Mouse (Mus musculus) layer of hippocampus, adult 9-11 months (tissue): ENCODE measurements at regions not wholly inside any gene's neighbourhood (a gene's known extent, or its start where the extent isn't known, plus 50 kb on each side); places are given as distances from the start of the nearest gene placed in this dataset.
"Not testable (repeated sequence)": the region's sequence is repeated elsewhere in the genome, so short reads cannot be mapped to it uniquely, and the experiment has no call there.

ENCODE experiments used
- DNase-seq: peaks from one replicate; pipeline ENCODE4 v3.0.0; 2022

GRCm38 (mm10) chr4:6600766-6601367 lies 1638.0 kb downstream of the Car8 start:
- peak; percentile 38 for DNase-seq

- DNase-seq = no peak
These were observed 1642.5 kb downstream of the Car8 start for GRCm38 (mm10) chr4:6596321-6596720.

- DNase-seq = not testable (repeated sequence)
These were observed 1646.0 kb downstream of the Car8 start for GRCm38 (mm10) chr4:6592890-6593289.

GRCm38 (mm10) chr4:6561604-6562357 lies 1677.1 kb downstream of the Car8 start:
- no peak for DNase-seq

GRCm38 (mm10) chr4:6539626-6540025 lies 1699.2 kb downstream of the Car8 start:
- no peak for DNase-seq

- no peak for DNase-seq
These were observed 1706.4 kb downstream of the Car8 start for GRCm38 (mm10) chr4:6532441-6532840.

- no peak for DNase-seq
These were observed 1721.2 kb downstream of the Car8 start for GRCm38 (mm10) chr4:6517626-6518025.

GRCm38 (mm10) chr4:6514823-6515222 lies 1721.7 kb upstream of the Impad1 start:
- DNase-seq = peak; percentile 65

GRCm38 (mm10) chr4:6513635-6514034 lies 1720.5 kb upstream of the Impad1 start:
- DNase-seq = no peak

- peak; percentile 80 for DNase-seq
These were observed 1719.7 kb upstream of the Impad1 start for GRCm38 (mm10) chr4:6512749-6513364.

- no peak for DNase-seq
These were observed 1714.9 kb upstream of the Impad1 start for GRCm38 (mm10) chr4:6508091-6508490.
